Mouse (Mus musculus) ovary, adult 18-20 months (tissue): ENCODE results near the gene Ints14.

Source experiments
- DNase-seq: peaks from one replicate; pipeline ENCODE4 v3.0.0; 2022; ENCODE audit warnings: low spot score, mixed read lengths

Gene Ints14

GRCm38 (mm10) chr9:64960117-64960977 lies at the start of gene Ints14:
Gene Ints14, plus strand, starts transcription at chr9:64960905.
- DNase-seq: peak; percentile 86

GRCm38 (mm10) chr9:64913406-64913805 lies 47.3 kb upstream of the Ints14 start:
- no peak for DNase-seq

DNA sequence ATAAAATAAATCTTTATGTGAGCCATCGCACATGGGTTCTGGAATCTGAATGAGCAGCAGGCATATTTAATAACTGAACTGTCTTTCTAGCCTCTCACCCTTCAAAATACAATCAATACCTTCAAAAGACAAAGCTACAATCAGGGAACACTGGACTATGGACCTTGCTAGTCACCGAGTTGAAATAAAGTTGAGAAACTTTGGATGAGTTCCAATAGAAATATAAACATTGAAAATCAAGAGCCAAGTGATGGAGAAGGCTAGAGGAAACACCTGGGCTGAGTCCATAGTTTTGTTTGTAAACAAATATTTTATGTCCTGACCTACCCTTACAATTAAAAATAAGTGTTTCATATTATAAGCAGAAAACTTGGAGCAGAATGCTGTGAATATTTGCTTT lies 46.7 kb upstream of the Ints14 start:
- no peak for DNase-seq

- no peak for DNase-seq
These were observed 46.1 kb upstream of the Ints14 start for GRCm38 (mm10) chr9:64914629-64915028.

DNA sequence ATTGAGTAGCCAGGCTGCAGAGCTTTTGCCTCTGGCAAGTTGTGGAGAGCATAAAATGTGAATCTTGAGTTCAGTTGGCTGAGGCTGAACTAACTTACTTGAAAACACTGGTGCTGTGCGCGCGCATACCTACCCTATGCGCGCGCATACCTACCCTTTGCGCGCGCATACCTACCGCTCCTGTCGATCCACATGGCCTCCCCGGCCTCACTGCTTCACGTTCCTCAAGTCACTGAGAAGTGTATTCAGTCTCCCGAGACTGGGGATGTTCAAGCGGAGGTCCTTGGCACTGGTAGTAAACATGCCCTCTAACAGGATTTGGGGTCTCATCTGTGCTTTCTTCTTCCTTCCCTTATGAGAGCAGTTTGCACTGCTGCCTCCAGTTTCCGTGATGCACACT lies 42.1 kb upstream of the Ints14 start:
- DNase-seq: no peak

DNA sequence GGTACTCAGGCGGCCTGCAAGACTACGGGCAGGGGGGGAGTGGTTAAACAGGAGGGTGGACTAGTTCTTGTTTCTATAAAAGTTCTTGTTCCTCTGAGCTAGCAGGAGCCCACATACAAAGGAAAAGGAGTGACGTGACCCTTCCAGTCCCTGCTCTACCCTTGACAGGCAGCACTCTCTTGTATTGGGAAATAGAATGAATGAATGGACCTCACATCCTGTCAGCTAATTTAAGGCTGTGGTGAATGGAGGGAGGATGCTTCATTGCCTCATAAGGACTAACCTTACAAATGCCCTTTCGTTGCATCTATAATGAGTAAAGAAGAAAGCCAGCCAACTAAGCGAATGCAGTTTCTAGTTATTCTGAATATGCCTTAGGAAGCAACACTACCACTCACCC lies 34.9 kb upstream of the Ints14 start:
- DNase-seq: no peak

DNA sequence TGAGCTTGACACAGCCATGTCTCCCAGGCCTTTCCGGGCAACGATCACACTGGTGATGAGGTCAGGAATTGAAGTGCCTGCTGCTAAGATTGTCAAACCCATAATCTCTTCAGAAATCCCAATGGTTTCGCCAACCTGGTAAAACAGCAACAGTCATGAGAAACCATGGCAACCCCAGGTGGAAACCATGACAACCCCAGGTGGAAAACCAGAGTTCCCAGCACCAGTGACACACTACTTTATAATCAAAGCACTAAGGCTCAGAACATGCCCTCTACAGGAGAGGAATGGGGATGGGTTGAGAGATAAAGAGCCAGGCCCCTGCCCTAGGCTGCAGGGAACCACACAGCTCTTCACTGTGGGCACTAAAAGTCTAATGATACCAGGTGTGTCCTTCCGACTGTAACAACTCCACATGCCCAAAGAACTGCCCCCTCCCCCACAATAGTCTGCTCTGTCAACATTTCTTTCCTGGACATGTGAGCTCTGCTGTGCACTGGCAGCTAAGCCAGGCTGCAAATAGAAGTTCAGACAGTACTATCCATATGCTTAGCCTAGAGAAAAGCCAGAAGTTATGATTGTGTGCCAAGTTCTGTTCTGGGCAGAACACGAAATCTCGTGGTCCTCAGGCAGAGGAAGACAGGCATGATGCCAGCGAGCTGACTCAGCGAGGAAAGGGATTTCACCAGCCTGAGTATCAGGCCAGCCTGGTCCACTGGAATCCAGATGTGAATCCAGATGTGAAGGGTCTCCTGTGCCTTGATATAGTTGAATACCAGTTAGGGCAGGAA lies 34.3 kb upstream of the Ints14 start:
- DNase-seq: peak; percentile 31

DNA sequence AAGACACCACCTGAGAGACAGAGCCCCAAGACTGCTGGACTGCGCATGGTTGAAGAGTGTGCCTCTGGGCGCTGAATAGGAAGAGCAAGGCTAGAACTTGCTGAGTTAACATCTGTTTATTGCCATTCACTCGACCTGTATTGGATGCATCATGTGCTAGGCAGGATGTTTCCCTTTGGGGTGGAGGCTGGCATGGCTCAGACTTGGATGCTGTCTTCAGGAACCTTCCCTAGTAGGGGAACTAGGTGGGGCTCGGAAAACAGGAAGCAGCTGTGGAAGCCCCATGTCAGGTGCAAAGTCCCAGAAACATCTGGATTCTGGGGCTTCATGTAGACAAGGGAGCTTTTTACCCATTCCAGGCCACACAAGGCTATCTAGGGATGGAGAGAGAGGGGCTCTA lies 30.4 kb upstream of the Ints14 start:
- DNase-seq: no peak

DNA sequence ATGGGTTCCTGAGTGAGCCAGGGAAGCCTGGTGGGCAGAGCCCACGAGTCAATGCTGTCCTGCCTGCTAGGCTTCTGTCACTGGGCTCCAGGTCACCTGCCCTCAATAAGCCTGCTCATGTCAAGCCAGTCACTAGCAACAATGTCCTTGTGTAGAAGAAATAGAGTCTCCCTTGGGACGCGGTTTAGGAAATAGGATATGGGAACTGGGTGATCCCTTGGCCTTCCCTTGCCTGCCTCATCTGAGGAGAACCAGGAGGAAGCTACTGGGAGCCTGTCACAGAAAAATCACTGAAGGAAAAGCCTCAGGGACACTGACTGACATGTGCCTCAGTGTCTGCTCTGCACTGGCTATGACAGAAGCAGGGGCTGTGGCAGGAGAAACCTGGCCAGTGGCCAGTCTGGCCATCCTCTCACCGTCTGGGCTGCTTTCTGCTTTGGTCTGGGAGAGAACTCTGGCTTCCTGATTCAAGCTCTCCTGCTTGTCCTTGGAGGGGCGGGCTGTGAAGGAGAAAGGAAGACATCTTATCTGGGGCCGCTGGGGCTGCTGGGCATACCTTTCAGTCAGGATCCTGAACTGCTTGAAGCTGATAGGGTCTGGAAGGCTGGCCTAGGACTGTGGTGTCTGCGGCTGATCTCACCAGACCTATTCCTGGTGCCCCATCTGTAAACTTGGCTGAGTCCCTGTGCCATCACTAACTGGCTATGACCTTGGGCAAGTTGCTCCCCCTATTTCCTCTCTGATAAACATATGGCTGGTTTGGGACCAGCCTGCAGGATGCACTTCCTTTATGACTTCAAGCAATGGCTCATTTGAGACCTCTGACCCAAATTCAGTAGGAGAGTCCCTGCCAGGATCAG lies 28.7 kb upstream of the Ints14 start:
- peak; percentile 48 for DNase-seq

- peak; percentile 57 for DNase-seq
These were observed 26.5 kb upstream of the Ints14 start for GRCm38 (mm10) chr9:64934015-64934754.

GRCm38 (mm10) chr9:64936508-64936907 lies 24.2 kb upstream of the Ints14 start:
- no peak for DNase-seq

DNA sequence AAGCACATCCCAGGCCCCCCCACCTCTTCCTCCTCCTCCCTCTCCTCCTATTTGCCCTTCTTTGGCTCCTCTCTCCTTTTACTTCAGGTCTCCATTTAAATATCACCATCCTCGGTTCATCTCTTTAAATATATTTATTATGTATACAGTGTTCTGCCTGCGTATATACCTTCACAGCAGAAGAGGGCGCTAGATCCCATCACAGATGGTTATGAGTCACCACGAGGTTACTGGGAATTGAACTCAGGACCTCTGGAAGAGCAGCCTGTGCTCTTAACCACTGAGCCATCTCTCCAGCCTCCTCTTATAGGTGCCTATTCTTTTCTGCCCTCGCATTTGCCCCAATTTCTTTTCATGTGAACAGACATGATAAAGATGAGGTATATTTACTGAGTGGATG lies 23.2 kb upstream of the Ints14 start:
- DNase-seq: no peak

DNA sequence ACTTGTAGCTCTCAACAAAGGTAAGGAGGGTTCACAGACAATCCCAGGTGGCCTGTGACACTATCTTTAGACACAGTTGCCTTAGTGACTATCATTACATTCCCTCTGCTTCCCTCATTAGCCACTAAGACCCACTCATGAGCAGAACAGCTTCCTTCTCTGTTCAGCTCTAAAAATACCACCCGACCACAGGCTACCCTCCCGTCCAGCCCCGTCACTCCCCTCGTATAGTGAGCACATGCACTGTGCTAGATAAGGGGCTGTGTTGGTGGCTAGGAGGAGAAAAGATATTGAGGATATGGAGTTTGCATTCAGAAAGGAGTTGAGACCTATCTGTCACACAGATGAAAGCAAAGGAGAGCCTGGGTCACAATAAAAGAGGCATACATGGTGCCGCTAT lies 22.2 kb upstream of the Ints14 start:
- no peak for DNase-seq

- no peak for DNase-seq
These were observed 21.4 kb upstream of the Ints14 start for GRCm38 (mm10) chr9:64939281-64939680.

DNA sequence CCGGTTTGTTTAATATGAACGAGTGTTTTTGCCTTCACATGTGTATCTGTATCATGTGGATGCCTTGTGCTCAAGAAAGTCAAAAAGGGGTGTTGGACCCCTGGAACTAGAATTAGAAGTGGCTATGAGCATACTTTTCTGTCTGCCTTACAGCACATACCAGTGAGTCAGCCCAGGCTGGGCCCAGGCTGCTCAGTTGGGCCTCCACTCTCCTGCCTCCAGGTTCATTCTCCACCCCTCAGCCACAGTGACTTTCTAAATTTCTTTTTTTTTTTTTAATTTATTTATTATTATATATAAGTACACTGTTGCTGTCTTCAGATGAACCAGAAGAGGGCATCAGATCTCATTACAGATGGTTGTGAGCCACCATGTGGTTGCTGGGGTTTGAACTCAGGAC lies 20.9 kb upstream of the Ints14 start:
- DNase-seq: no peak

GRCm38 (mm10) chr9:64940731-64941346 lies 19.9 kb upstream of the Ints14 start:
- DNase-seq: no peak

GRCm38 (mm10) chr9:64941650-64942049 lies 19.1 kb upstream of the Ints14 start:
- no peak for DNase-seq

DNA sequence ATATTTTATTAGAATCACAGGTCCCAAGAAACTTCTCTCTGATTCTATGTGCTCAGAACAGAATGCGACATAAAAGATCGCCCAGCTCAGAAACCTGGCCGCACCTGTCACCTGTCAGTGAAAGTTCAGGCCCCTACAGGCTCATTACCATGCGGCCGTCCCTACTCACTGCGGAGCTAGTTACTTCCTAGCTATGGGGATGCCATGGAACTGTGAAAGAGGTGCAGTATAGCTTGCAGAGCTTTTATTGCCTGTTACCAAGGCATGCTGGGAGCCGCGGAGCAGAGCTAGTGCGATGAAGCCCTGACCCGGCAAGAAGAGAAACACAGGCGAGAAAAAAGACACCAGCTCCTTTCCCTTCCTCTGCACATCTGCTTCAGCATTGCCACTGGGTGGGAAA lies 16.7 kb upstream of the Ints14 start:
- DNase-seq: no peak

GRCm38 (mm10) chr9:64947483-64948095 lies 13.1 kb upstream of the Ints14 start:
- DNase-seq: no peak

GRCm38 (mm10) chr9:64951161-64951657 lies 9.5 kb upstream of the Ints14 start, which contains the start of gene Slc24a1:
Gene Slc24a1, minus strand, starts transcription at chr9:64951607.
- no peak for DNase-seq
